ENCODE assay signal across 31 mouse cellular contexts in genomic region chr3:97151092-97151491, GRCm38 (mm10). TPM values are rescaled to one million over a fixed set of nuclear protein-coding genes. Genes with fewer than 3 reads are reported as not detected.
DNase-seq lines count a peak whose midpoint lies in the region; ATAC-seq and TF ChIP-seq lines count a peak whose summit lies in the region.
"Had no signal": no experiment of that assay in that cellular context is flagged by ENCODE, and none has a peak within 500 bp of the region (broad histone marks: within the 10 kb centered on the region; RNA-seq: fewer than 3 reads in every experiment).

No protein-coding gene starts in this region.

- TF ChIP-seq CTCF in liver, adult 2 months (IDR thresholded peaks at IDR 0.05; ENCODE audit: low read depth, low read length), result no peak

- no peak for ATAC-seq in liver, embryonic 11.5 days (replicated peaks; ENCODE audit: low FRiP score)
- ATAC-seq in forebrain, embryonic 15.5 days (replicated peaks), result no peak
- ATAC-seq: forebrain, embryonic 13.5 days; inflammation-experienced regulatory T-cells, adult 6 months; Patski had no signal

- DNase-seq in adrenal gland, adult 2 months, result peak; percentile 44
- no peak for DNase-seq in adrenal gland, postnatal 25 days
- DNase-seq in liver, adult 2 months (ENCODE audit: extremely low read depth, low read depth, low spot score), result peak; percentile 58
- no peak for DNase-seq in liver, embryonic 11.5 days (ENCODE audit: low spot score)
- DNase-seq in limb, embryonic 10.5 days (ENCODE audit: low spot score), result peak; percentile 7
- DNase-seq in Muller cell, postnatal 12 days (ENCODE audit: inconsistent ontology term), result no peak
- DNase-seq: cerebellum, adult 8-10 months; cerebellum, postnatal 25 days; gastrocnemius, postnatal 36 days; heart, postnatal 10 days; lung, embryonic 14.5 days; lung, postnatal 14 days; midbrain, embryonic 14.5 days; right cerebral cortex, postnatal 14 days; spleen, adult 18-20 months; thymus, adult 18-20 months; thymus, postnatal 36 days had no signal

- no peaks in the 10 kb centered on the region for H3K9me3 ChIP-seq in liver, embryonic 11.5 days (ENCODE audit: control insufficient read depth, low read length)
- H3K9me3 ChIP-seq in limb, embryonic 10.5 days (replicated peaks), result no peaks in the 10 kb centered on the region
- no peaks in the 10 kb centered on the region for H3K9me3 ChIP-seq in forebrain, embryonic 15.5 days
- H3K9me3 ChIP-seq: embryonic facial prominence, embryonic 10.5 days; embryonic facial prominence, embryonic 15.5 days; forebrain, embryonic 13.5 days; hindbrain, embryonic 10.5 days; hindbrain, embryonic 15.5 days; limb, embryonic 13.5 days had no signal

- no peaks in the 10 kb centered on the region for H3K36me3 ChIP-seq in liver, adult 2 months (ENCODE audit: control insufficient read depth, insufficient read depth, low read length)
- no peaks in the 10 kb centered on the region for H3K36me3 ChIP-seq in liver, embryonic 11.5 days (ENCODE audit: control insufficient read depth, insufficient read depth, low read length)
- H3K36me3 ChIP-seq in limb, embryonic 10.5 days, result no peaks in the 10 kb centered on the region
- no peaks in the 10 kb centered on the region for H3K36me3 ChIP-seq in forebrain, embryonic 15.5 days
- H3K36me3 ChIP-seq: embryonic facial prominence, embryonic 10.5 days; embryonic facial prominence, embryonic 15.5 days; heart, embryonic 13.5 days; hindbrain, embryonic 10.5 days; hindbrain, embryonic 15.5 days; limb, embryonic 13.5 days had no signal

- H3K79me2 ChIP-seq in liver, adult 2 months (ENCODE audit: control insufficient read depth, insufficient read depth, low read length), result no peaks in the 10 kb centered on the region

- H3K9ac ChIP-seq in liver, adult 2 months (ENCODE audit: low read depth, low read length), result no peak overlapping the region
- no peak overlapping the region for H3K9ac ChIP-seq in liver, embryonic 11.5 days (ENCODE audit: low read depth, low read length)
- H3K9ac ChIP-seq in forebrain, embryonic 15.5 days (replicated peaks), result no peak overlapping the region
- H3K9ac ChIP-seq: embryonic facial prominence, embryonic 15.5 days; forebrain, embryonic 13.5 days; heart, embryonic 13.5 days; hindbrain, embryonic 15.5 days; limb, embryonic 13.5 days; liver, embryonic 14.5 days; lung, embryonic 14.5 days had no signal

- H3K27me3 ChIP-seq in liver, adult 2 months (ENCODE audit: control insufficient read depth, insufficient read depth, low read length), result no peaks in the 10 kb centered on the region
- H3K27me3 ChIP-seq in liver, embryonic 11.5 days (replicated peaks; ENCODE audit: control insufficient read depth, insufficient read depth, low read length), result no peaks in the 10 kb centered on the region
- H3K27me3 ChIP-seq in limb, embryonic 10.5 days (ENCODE audit: low read depth, poor library complexity, severe bottlenecking), result no peaks in the 10 kb centered on the region
- no peaks in the 10 kb centered on the region for H3K27me3 ChIP-seq in forebrain, embryonic 15.5 days
- H3K27me3 ChIP-seq: CH12.LX; embryonic facial prominence, embryonic 15.5 days; forebrain, embryonic 13.5 days; heart, embryonic 13.5 days; hindbrain, embryonic 15.5 days; limb, embryonic 13.5 days; Patski had no signal

- no peak overlapping the region for H3K27ac ChIP-seq in liver, adult 2 months (replicated peaks; ENCODE audit: insufficient read depth, low read depth, low read length)
- H3K27ac ChIP-seq in liver, embryonic 11.5 days (ENCODE audit: low read depth, low read length), result no peak overlapping the region
- no peak overlapping the region for H3K27ac ChIP-seq in limb, embryonic 10.5 days
- no peak overlapping the region for H3K27ac ChIP-seq in forebrain, embryonic 15.5 days (replicated peaks)
- H3K27ac ChIP-seq: embryonic facial prominence, embryonic 10.5 days; embryonic facial prominence, embryonic 15.5 days; forebrain, embryonic 13.5 days; heart, embryonic 13.5 days; hindbrain, embryonic 10.5 days; hindbrain, embryonic 15.5 days; layer of hippocampus, adult 2 months; left cerebral cortex, adult 2 months; limb, embryonic 13.5 days; liver, embryonic 14.5 days had no signal

- no peaks in the 10 kb centered on the region for H3K4me1 ChIP-seq in liver, adult 2 months (ENCODE audit: control insufficient read depth, insufficient read depth, low read length)
- H3K4me1 ChIP-seq in liver, embryonic 11.5 days (replicated peaks; ENCODE audit: control insufficient read depth, insufficient read depth, low read length), result no peaks in the 10 kb centered on the region
- no peaks in the 10 kb centered on the region for H3K4me1 ChIP-seq in limb, embryonic 10.5 days
- no peaks in the 10 kb centered on the region for H3K4me1 ChIP-seq in forebrain, embryonic 15.5 days
- H3K4me1 ChIP-seq: embryonic facial prominence, embryonic 15.5 days; forebrain, embryonic 13.5 days; heart, embryonic 13.5 days; hindbrain, embryonic 15.5 days; limb, embryonic 13.5 days had no signal

- 5% methylated on average over 2 of the region's 2 CpGs for WGBS in liver, adult 2 months
- WGBS in liver, embryonic 11.5 days, result 44% methylated on average over 2 of the region's 2 CpGs
- 81% methylated on average over 2 of the region's 2 CpGs for WGBS in limb, embryonic 10.5 days
- WGBS in forebrain, embryonic 15.5 days, result 61% methylated on average over 2 of the region's 2 CpGs

- TF ChIP-seq POLR2A in liver, adult 2 months (IDR thresholded peaks at IDR 0.05; ENCODE audit: extremely low read depth, insufficient read depth, low read length), result no peak

- no peak overlapping the region for H3K4me3 ChIP-seq in liver, adult 2 months (ENCODE audit: insufficient read depth, low read depth, low read length)
- no peak overlapping the region for H3K4me3 ChIP-seq in liver, embryonic 11.5 days (ENCODE audit: low read depth, low read length)
- no peak overlapping the region for H3K4me3 ChIP-seq in limb, embryonic 10.5 days
- H3K4me3 ChIP-seq in forebrain, embryonic 15.5 days, result no peak overlapping the region
- H3K4me3 ChIP-seq: embryonic facial prominence, embryonic 10.5 days; embryonic facial prominence, embryonic 15.5 days; forebrain, embryonic 13.5 days; heart, embryonic 13.5 days; hindbrain, embryonic 10.5 days; hindbrain, embryonic 15.5 days; layer of hippocampus, adult 2 months; left cerebral cortex, adult 2 months; limb, embryonic 13.5 days had no signal

- no peak overlapping the region for H3K4me2 ChIP-seq in liver, embryonic 11.5 days
- no peak overlapping the region for H3K4me2 ChIP-seq in forebrain, embryonic 15.5 days (replicated peaks)
- H3K4me2 ChIP-seq: embryonic facial prominence, embryonic 15.5 days; forebrain, embryonic 13.5 days; heart, embryonic 13.5 days; hindbrain, embryonic 15.5 days; limb, embryonic 13.5 days; lung, embryonic 14.5 days had no signal

RNA-seq across cellular contexts. Expression of gene Acp6, which starts 7.5 kb away (rescaled TPM):
- 10 to 100 TPM; 42.1 to 50.0 TPM for total RNA-seq in adrenal gland, adult 2 months (2021)
- 47.8 and 49.4 TPM in 2 replicates for polyA plus RNA-seq in adrenal gland, adult 2 months (2012; rRNA removed)
- 61.5 and 65.3 TPM in 2 replicates for total RNA-seq in adrenal gland, postnatal 25 days (2021)
- 31.9 and 34.2 TPM in 2 replicates for total RNA-seq in liver, adult 2 months (2014; rRNA removed)
- polyA plus RNA-seq in liver, adult 2 months (2012; rRNA removed), result 33.7 and 37.5 TPM in 2 replicates
- 41.1 and 41.4 TPM in 2 replicates for polyA plus RNA-seq in liver, embryonic 11.5 days (2014; fragmentation: Nextera tagmentation; extraction: Ambion mirVana)
- polyA plus RNA-seq in limb, embryonic 10.5 days (2016; fragmentation: Nextera tagmentation; extraction: Ambion mirVana), result 36.4 and 39.1 TPM in 2 replicates
- 25.1 and 26.6 TPM in 2 replicates for polyA plus RNA-seq in forebrain, embryonic 15.5 days (2015; fragmentation: Nextera tagmentation; extraction: Ambion mirVana)

Comparison
In these comparisons a context has a peak if more than half of its experiments do, and no peak if none do; other contexts are left out.
1. DNase-seq: peak in adrenal gland, adult 2 months (single experiment), liver, adult 2 months (single experiment) and limb, embryonic 10.5 days (single experiment); none in adrenal gland, postnatal 25 days (single experiment), liver, embryonic 11.5 days (single experiment) and Muller cell, postnatal 12 days (single experiment).